10 mouse cellular contexts compared by ENCODE assay signal in the genomic region with DNA sequence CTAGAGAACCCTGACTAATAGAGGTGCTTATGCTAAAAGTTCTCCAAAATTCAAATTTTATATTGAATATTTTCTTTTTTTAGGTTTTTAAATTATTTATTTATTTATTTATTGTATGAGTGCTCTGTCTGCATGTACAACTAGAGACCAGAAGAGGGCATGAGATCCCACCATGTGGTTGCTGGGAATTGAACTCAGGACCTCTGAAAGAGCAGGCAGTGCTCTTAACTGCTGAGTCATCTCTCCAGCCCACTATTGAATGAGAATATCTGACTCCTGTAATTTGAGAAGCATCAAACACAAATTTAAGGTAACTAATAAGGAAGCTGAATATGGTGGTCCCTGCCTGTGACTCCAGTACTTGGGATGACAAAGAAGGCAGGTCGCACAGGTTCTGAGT. TPM values are rescaled to one million over a fixed set of nuclear protein-coding genes. Genes with fewer than 3 reads are reported as not detected.
A peak's percentile ranks its signal among the peaks of the same experiment; 100 is the strongest.
DNase-seq lines count a peak whose midpoint lies in the region; ATAC-seq and TF ChIP-seq lines count a peak whose summit lies in the region.
"Had no signal": no experiment of that assay in that cellular context is flagged by ENCODE, and none has a peak within 500 bp of the region (broad histone marks: within the 10 kb centered on the region; RNA-seq: fewer than 3 reads in every experiment).

No protein-coding gene starts in this region.

- no peak overlapping the region for H3K4me3 ChIP-seq in heart, postnatal 0 days (ENCODE audit: low read depth, low read length)
- H3K4me3 ChIP-seq in heart, embryonic 10.5 days, result no peak overlapping the region
- H3K4me3 ChIP-seq in liver, embryonic 14.5 days (ENCODE audit: insufficient read depth in 1 of 2, low read depth in 2 of 2, low read length in 2 of 2), result no peak overlapping the region

- 94% methylated on average over 1 of the region's 1 CpGs for WGBS in heart, postnatal 0 days
- WGBS in heart, embryonic 10.5 days, result 85% methylated on average over 1 of the region's 1 CpGs
- 73% methylated on average over 1 of the region's 1 CpGs for WGBS in liver, embryonic 14.5 days (ENCODE audit: insufficient replicate concordance)

- no peak overlapping the region for H3K4me2 ChIP-seq in heart, postnatal 0 days (ENCODE audit: low read depth, low read length)
- H3K4me2 ChIP-seq in liver, embryonic 14.5 days (ENCODE audit: low read depth), result no peak overlapping the region

- H3K27me3 ChIP-seq in heart, postnatal 0 days (ENCODE audit: control insufficient read depth, insufficient read depth, low read length), result no peaks in the 10 kb centered on the region
- no peaks in the 10 kb centered on the region for H3K27me3 ChIP-seq in heart, embryonic 10.5 days (ENCODE audit: insufficient read depth, poor library complexity, severe bottlenecking)
- no peaks in the 10 kb centered on the region for H3K27me3 ChIP-seq in liver, embryonic 14.5 days (ENCODE audit: control insufficient read depth, insufficient read depth, low read length)

- 0 out of 2 replicates have a peak, but pooled peaks cover 7% of the 10 kb centered on the region for H3K4me1 ChIP-seq in heart, postnatal 0 days (ENCODE audit: control insufficient read depth, insufficient read depth)
- 0 out of 2 replicates have a peak, but pooled peaks cover 3% of the 10 kb centered on the region for H3K4me1 ChIP-seq in heart, embryonic 10.5 days
- H3K4me1 ChIP-seq in liver, embryonic 14.5 days (replicated peaks; ENCODE audit: control insufficient read depth in 2 of 2, insufficient read depth in 2 of 2, low read length in 1 of 2), result no peaks in the 10 kb centered on the region

- H3K9ac ChIP-seq in heart, postnatal 0 days (replicated peaks; ENCODE audit: low read depth, low read length), result no peak overlapping the region
- no peak overlapping the region for H3K9ac ChIP-seq in liver, embryonic 14.5 days (replicated peaks)

- H3K27ac ChIP-seq in heart, postnatal 0 days (ENCODE audit: low read depth), result no peak overlapping the region
- no peak overlapping the region for H3K27ac ChIP-seq in heart, embryonic 10.5 days
- no peak overlapping the region for H3K27ac ChIP-seq in liver, embryonic 14.5 days

- no peak for DNase-seq in heart, postnatal 0 days (ENCODE audit: low spot score)
- no peak for DNase-seq in heart, embryonic 10.5 days (ENCODE audit: low spot score)
- DNase-seq in A20 (ENCODE audit: low read depth, low spot score) (peak; percentile 60), NIH3T3 (ENCODE audit: low read depth) (peak; percentile 80)
- DNase-seq in liver, embryonic 14.5 days (ENCODE audit: low read depth in 3 of 3, low spot score in 3 of 3), result peak in 1 of 3 experiments; percentile 23
- no peak for DNase-seq in ovary, adult 18-20 months (ENCODE audit: low spot score)
- DNase-seq in ovary, postnatal 10 days (ENCODE audit: low spot score), result no peak
- no peak for DNase-seq in right cerebral cortex, adult 2 months (ENCODE audit: low spot score in 2 of 2)
- DNase-seq: heart, postnatal 14 days; midbrain, embryonic 14.5 days had no signal

- no peak for TF ChIP-seq EP300 in heart, postnatal 0 days (IDR thresholded peaks at IDR 0.05; ENCODE audit: low read depth)
- TF ChIP-seq EP300 in liver, embryonic 14.5 days (IDR thresholded peaks at IDR 0.05; ENCODE audit: low read depth), result no peak

- peak; percentile 25 for TF ChIP-seq CTCF in heart, postnatal 0 days (IDR thresholded peaks at IDR 0.05; ENCODE audit: low read depth)
- TF ChIP-seq CTCF in liver, embryonic 14.5 days (IDR thresholded peaks at IDR 0.05; ENCODE audit: low read depth), result peak; percentile 38; the same call in 1 of the 2 replicates

- H3K9me3 ChIP-seq in heart, postnatal 0 days (replicated peaks; ENCODE audit: control insufficient read depth, low read length), result no peaks in the 10 kb centered on the region
- H3K9me3 ChIP-seq in heart, embryonic 10.5 days, result no peaks in the 10 kb centered on the region
- H3K9me3 ChIP-seq in liver, embryonic 14.5 days (ENCODE audit: control insufficient read depth, low read length), result no peaks in the 10 kb centered on the region

- no peak for ATAC-seq in heart, postnatal 0 days (ENCODE audit: insufficient read depth, low read depth)
- ATAC-seq in liver, embryonic 14.5 days (ENCODE audit: insufficient read depth), result 0 out of 2 replicates have a peak, but pooled peaks have one; percentile 43

- no peaks in the 10 kb centered on the region for H3K36me3 ChIP-seq in heart, postnatal 0 days (replicated peaks; ENCODE audit: control insufficient read depth, insufficient read depth, low read length)
- H3K36me3 ChIP-seq in heart, embryonic 10.5 days, result no peaks in the 10 kb centered on the region
- no peaks in the 10 kb centered on the region for H3K36me3 ChIP-seq in liver, embryonic 14.5 days (replicated peaks; ENCODE audit: control insufficient read depth, insufficient read depth, low read depth)

RNA-seq across cellular contexts. Expression of a gene that starts 20.9 kb away (rescaled TPM):
- 297 and 366 TPM in 2 replicates for total RNA-seq in heart, postnatal 0 days (2014; rRNA removed; ENCODE audit: low replicate concordance)
- 75.8 and 106 TPM in 2 replicates for polyA plus RNA-seq in heart, postnatal 0 days (2015; fragmentation: Nextera tagmentation; extraction: Ambion mirVana)
- 72.3 and 110 TPM in 2 replicates for polyA plus RNA-seq in heart, embryonic 10.5 days (2016; fragmentation: Nextera tagmentation; extraction: Ambion mirVana)
- 5.5 and 6.5 TPM in 2 replicates for polyA plus RNA-seq in liver, embryonic 14.5 days (2012; rRNA removed)
- polyA plus RNA-seq in liver, embryonic 14.5 days (2014; fragmentation: Nextera tagmentation; extraction: Ambion mirVana), result 8.8 and 10.0 TPM in 2 replicates

RNA-seq across cellular contexts. Expression of a gene that starts 46.3 kb away (rescaled TPM):
- 15.9 and 31.0 TPM in 2 replicates for total RNA-seq in heart, postnatal 0 days (2014; rRNA removed; ENCODE audit: low replicate concordance)
- polyA plus RNA-seq in heart, postnatal 0 days (2015; fragmentation: Nextera tagmentation; extraction: Ambion mirVana), result 32.0 and 32.6 TPM in 2 replicates
- 62.2 and 82.8 TPM in 2 replicates for polyA plus RNA-seq in heart, embryonic 10.5 days (2016; fragmentation: Nextera tagmentation; extraction: Ambion mirVana)
- 13.5 and 24.7 TPM in 2 replicates for polyA plus RNA-seq in liver, embryonic 14.5 days (2012; rRNA removed)
- polyA plus RNA-seq in liver, embryonic 14.5 days (2014; fragmentation: Nextera tagmentation; extraction: Ambion mirVana), result 50.8 and 52.1 TPM in 2 replicates

RNA-seq across cellular contexts. Expression of a gene that starts 56.4 kb away (rescaled TPM):
- total RNA-seq in heart, postnatal 0 days (2014; rRNA removed; ENCODE audit: low replicate concordance), result 97.4 and 130 TPM in 2 replicates
- 170 and 174 TPM in 2 replicates for polyA plus RNA-seq in heart, postnatal 0 days (2015; fragmentation: Nextera tagmentation; extraction: Ambion mirVana)
- 221 and 282 TPM in 2 replicates for polyA plus RNA-seq in heart, embryonic 10.5 days (2016; fragmentation: Nextera tagmentation; extraction: Ambion mirVana)
- 14.9 and 35.0 TPM in 2 replicates for polyA plus RNA-seq in liver, embryonic 14.5 days (2012; rRNA removed)
- 144 and 152 TPM in 2 replicates for polyA plus RNA-seq in liver, embryonic 14.5 days (2014; fragmentation: Nextera tagmentation; extraction: Ambion mirVana)

Comparison
In these comparisons a context has a peak if more than half of its experiments do, and no peak if none do; other contexts are left out.
1. DNase-seq: peak in A20 (single experiment) and NIH3T3 (single experiment); none in heart, postnatal 0 days (single experiment), heart, embryonic 10.5 days (single experiment), ovary, adult 18-20 months (single experiment), ovary, postnatal 10 days (single experiment) and right cerebral cortex, adult 2 months (0 of 2).